Mouse (Mus musculus) heart, adult 2 months (tissue): Measurements from ENCODE around the gene Zfp28. TPM values are rescaled to one million over a fixed set of nuclear protein-coding genes. Genes with fewer than 3 reads are reported as not detected.

ENCODE experiments used
- DNase-seq, 2 experiments: peaks; one replicate each; pipeline ENCODE4 v3.0.0; 2021
- H3K27ac ChIP-seq: fragments of 200-600 bp; 2 replicates; pipeline ENCODE4 v1.8.1; 2022
- H3K27me3 ChIP-seq: fragments of 200-500 bp; 2 replicates; pipeline ENCODE4 v1.6.1; 2012; ENCODE audit warnings: mild to moderate bottlenecking, low read length, inconsistent platforms, mixed read lengths; ENCODE audit not compliant: control insufficient read depth, insufficient read depth
- H3K36me3 ChIP-seq: fragments of 200-500 bp; 2 replicates; pipeline ENCODE4 v1.6.1; 2012; ENCODE audit warnings: low read length, inconsistent platforms; ENCODE audit not compliant: control insufficient read depth, insufficient read depth
- H3K4me1 ChIP-seq: fragments of 200-500 bp; 2 replicates; pipeline ENCODE4 v1.6.1; 2011; ENCODE audit warnings: low read length; ENCODE audit not compliant: control insufficient read depth, insufficient read depth
- H3K4me3 ChIP-seq: fragments of 200-600 bp; 2 replicates; pipeline ENCODE4 v1.8.1; 2022
- H3K79me2 ChIP-seq: fragments of 200-500 bp; replicated peaks from 2 replicates; pipeline ENCODE4 v1.6.1; 2012; ENCODE audit warnings: mild to moderate bottlenecking, inconsistent platforms, low read length, moderate library complexity, mixed read lengths; ENCODE audit not compliant: control insufficient read depth, insufficient read depth
- H3K9ac ChIP-seq: fragments of 200-500 bp; 2 replicates; pipeline ENCODE4 v1.6.1; 2012; ENCODE audit warnings: low read depth, mild to moderate bottlenecking, control low read depth, inconsistent platforms, low read length, mixed read lengths
- CTCF ChIP-seq: fragments of 200-600 bp; IDR thresholded peaks from 2 replicates; pipeline ENCODE4 v1.8.1; 2022; ENCODE audit warnings: antibody characterized with exemption, mild to moderate bottlenecking, moderate library complexity
- EP300 ChIP-seq: fragments of 200-500 bp; IDR thresholded peaks from 2 replicates; pipeline ENCODE4 v1.6.1; 2011; ENCODE audit warnings: low read depth, low read length, control low read depth; ENCODE audit not compliant: insufficient read depth
- POLR2A ChIP-seq: fragments of 200-500 bp; IDR thresholded peaks from 2 replicates; pipeline ENCODE4 v1.6.1; 2011; ENCODE audit warnings: mild to moderate bottlenecking, low read depth, low read length, control low read depth; ENCODE audit not compliant: insufficient read depth
- WGBS: fragments of 180-500 bp; shearing (Covaris S2); methylation state at CpG from one replicate; pipeline ENCODE4 v1.1.7; 2018; 5-methylcytosine and 5-hydroxymethylcytosine counted together
- intact Hi-C: fragments of 180-260 bp; cut with DNase I; formaldehyde crosslinking; loops from one replicate; pipeline ENCODE4 v1.15.1; 2025
- polyA plus RNA-seq: library from polyadenylated mRNA; depleted of rRNA; stranded (reverse); fragments of >200 nt; gene quantifications from 2 replicates; pipeline ENCODE4 v1.2.3, GENCODE M21; 2012
- total RNA-seq, 2 experiments: library from RNA; stranded (reverse); gene quantifications; 2 replicates each; pipeline ENCODE4 v1.2.3; 2021

Zfp28 gene
- total and polyA plus RNA-seq, 3 experiments: 1.8 to 2.8 (median 2.6) TPM

- DNase-seq: no peak
- H3K4me1 ChIP-seq: peaks cover 1% of the 10 kb centered on the region; the same call in 1 of the 2 replicates
- no peaks in the 10 kb centered on the region for H3K36me3 ChIP-seq
- H3K4me3 ChIP-seq: no peak overlapping the region
- no peak overlapping the region for H3K27ac ChIP-seq
- H3K27me3 ChIP-seq: no peaks in the 10 kb centered on the region
- WGBS: 53% methylated on average over 10 of the region's 10 CpGs
- no peak for TF ChIP-seq EP300
- TF ChIP-seq CTCF: peak; percentile 83
- no peak for TF ChIP-seq POLR2A
- intact Hi-C loops: loop anchor here (1.0 kb wide), 3 partner anchors 71 to 578 kb away; no protein-coding TSS in a partner anchor
- no peaks in the 10 kb centered on the region for H3K79me2 ChIP-seq
- no peak overlapping the region for H3K9ac ChIP-seq
Observed at GRCm38 (mm10) chr7:6358937-6359590, 24.0 kb upstream of the Zfp28 start.

DNA sequence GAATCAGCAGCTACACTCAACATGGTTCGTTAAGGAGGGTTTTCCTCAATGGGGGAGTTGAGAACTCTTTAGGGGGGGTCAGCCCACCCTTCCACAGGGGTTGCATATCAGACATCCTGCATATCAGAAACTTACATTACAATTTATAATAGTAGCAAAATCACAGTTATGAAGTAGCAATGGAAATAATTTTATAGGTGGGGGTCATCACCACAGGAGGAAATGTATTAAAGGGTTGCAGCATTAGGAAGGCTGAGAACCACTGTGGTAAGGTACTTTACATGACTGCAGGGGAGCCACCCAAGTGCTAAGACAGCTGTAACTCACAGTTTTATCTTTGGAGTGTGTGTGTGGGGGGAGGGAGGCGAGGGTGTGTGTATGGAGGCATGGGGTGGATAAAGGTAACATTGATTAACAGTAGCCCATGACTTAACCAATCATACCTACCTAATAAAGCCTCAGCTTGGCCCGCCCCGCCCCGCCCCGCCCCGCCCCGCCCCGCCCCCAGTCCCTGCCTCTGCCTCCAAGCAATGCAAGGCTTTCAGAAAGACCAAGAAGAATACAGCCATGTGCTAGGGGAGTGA lies 22.5 kb upstream of the Zfp28 start:
- H3K36me3 ChIP-seq: no peaks in the 10 kb centered on the region
- no peaks in the 10 kb centered on the region for H3K79me2 ChIP-seq
- H3K4me3 ChIP-seq: no peak overlapping the region
- H3K4me1 ChIP-seq: peaks cover 1% of the 10 kb centered on the region; the same call in 1 of the 2 replicates
- intact Hi-C loops: loop anchor here (5.0 kb wide), 5 partner anchors 52 to 937 kb away; partner anchors contain the start of genes Gm20715, Gm45844 and Zfp444
- no peak overlapping the region for H3K9ac ChIP-seq
- DNase-seq: no peak
- no peak for TF ChIP-seq POLR2A
- no peak for TF ChIP-seq EP300
- no peak for TF ChIP-seq CTCF
- no peak overlapping the region for H3K27ac ChIP-seq
- WGBS: 25% methylated on average over 6 of the region's 9 CpGs
- no peaks in the 10 kb centered on the region for H3K27me3 ChIP-seq

DNA sequence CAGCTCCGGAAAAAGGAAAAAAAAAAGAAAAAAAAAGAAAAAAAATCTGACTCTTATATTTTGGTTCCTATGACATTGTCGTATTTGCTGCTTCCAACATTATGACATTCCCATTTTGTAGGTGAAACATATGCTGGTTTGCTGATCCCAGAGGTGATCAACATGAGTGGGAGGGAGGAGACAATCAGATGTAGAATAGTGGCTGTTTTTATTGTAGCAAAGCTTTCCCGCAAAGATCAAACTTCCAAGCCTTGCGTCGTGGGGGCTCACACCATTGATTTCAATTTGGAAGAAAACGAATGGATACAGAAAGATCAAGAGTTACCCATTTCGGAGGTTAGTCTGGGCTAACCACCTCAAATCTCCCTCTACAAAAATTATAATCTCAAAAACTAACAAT lies 21.3 kb upstream of the Zfp28 start:
- H3K4me3 ChIP-seq: peak overlapping the region; percentile 75
- peak overlapping the region; percentile 56; the same call in 1 of the 2 replicates for H3K27ac ChIP-seq
- H3K9ac ChIP-seq: peak overlapping the region; percentile 56
- no peaks in the 10 kb centered on the region for H3K79me2 ChIP-seq
- 25% methylated on average over 7 of the region's 7 CpGs for WGBS
- no peak for DNase-seq
- H3K27me3 ChIP-seq: no peaks in the 10 kb centered on the region
- H3K4me1 ChIP-seq: peaks cover 1% of the 10 kb centered on the region; the same call in 1 of the 2 replicates
- no peaks in the 10 kb centered on the region for H3K36me3 ChIP-seq
- TF ChIP-seq CTCF: no peak
- intact Hi-C loops: loop anchor here (2.0 to 5.0 kb wide), 6 partner anchors 51 to 936 kb away; partner anchors contain the start of genes Gm20715, Gm45844, Zfp444 and Zfp667

GRCm38 (mm10) chr7:6362268-6363046 lies 20.6 kb upstream of the Zfp28 start:
- DNase-seq: peak; percentile 97
- peaks cover 1% of the 10 kb centered on the region; the same call in 1 of the 2 replicates for H3K4me1 ChIP-seq
- H3K9ac ChIP-seq: peak overlapping the region; percentile 56
- no peaks in the 10 kb centered on the region for H3K36me3 ChIP-seq
- H3K79me2 ChIP-seq: no peaks in the 10 kb centered on the region
- no peaks in the 10 kb centered on the region for H3K27me3 ChIP-seq
- H3K27ac ChIP-seq: peak overlapping the region; percentile 71
- H3K4me3 ChIP-seq: peak overlapping the region; percentile 75
- TF ChIP-seq EP300 (no peak), CTCF (no peak), POLR2A (no peak)
- intact Hi-C loops: loop anchor here (1.0 to 5.0 kb wide), 7 partner anchors 21 to 935 kb away; partner anchors contain the start of genes Gm20715, Gm45844, Zfp28 and Zfp444
- under 1% methylated on average over 38 of the region's 38 CpGs for WGBS

DNA sequence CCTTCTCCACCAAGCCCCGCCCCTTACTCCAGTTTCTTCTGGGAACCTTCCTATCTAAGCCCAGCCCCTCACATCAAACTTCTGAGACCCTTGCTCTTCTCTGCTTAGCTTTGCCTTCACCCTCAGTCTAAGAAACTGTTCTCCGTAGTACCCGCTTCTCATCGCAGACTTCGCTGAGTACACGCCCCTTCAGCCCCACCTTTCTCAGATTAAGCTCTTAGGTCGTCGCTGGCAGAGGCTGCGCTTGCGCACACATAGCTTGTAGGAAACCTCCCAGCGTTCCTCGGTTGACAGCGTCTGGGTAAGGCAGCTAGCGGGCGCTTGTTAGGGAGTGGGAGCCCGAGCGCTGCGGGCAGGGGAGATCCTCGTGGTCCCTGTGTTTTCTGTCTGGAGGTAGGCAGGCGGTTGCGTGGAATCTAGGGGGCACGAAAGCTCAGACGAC lies 20.0 kb upstream of the Zfp28 start, which contains the start of gene Zfp78:
TSS of gene Zfp78 (plus strand) at position 234 of the 442 bp plus-strand sequence.
- Histone ChIP-seq H3K9ac (peak within 1 kb of the TSS; percentile 69), H3K79me2 (no peaks in the 10 kb centered on the region), H3K4me1 (peaks cover 1% of the 10 kb centered on the region; the same call in 1 of the 2 replicates), H3K4me3 (peak within 1 kb of the TSS; percentile 75), H3K27ac (peak within 1 kb of the TSS; percentile 71), H3K27me3 (no peaks in the 10 kb centered on the region), H3K36me3 (no peaks in the 10 kb centered on the region)
- intact Hi-C loops: loop anchor here (1.0 to 5.0 kb wide), 7 partner anchors 20 to 934 kb away; partner anchors contain the start of genes Gm20715, Gm45844, Zfp28 and Zfp444
- peak in 1 of 2 experiments; percentile 90 for DNase-seq
- TF ChIP-seq POLR2A (peak; percentile 80), EP300 (no peak), CTCF (peak; percentile 30)
- WGBS: under 1% methylated on average over 23 of the region's 23 CpGs
